Mouse (Mus musculus) stomach, embryonic 14.5 days (tissue): ENCODE results near the gene Phldb1. TPM values are rescaled to one million over a fixed set of nuclear protein-coding genes. Genes with fewer than 3 reads are reported as not detected.
A peak's percentile ranks its signal among the peaks of the same experiment; 100 is the strongest.

Experiments used
- ATAC-seq: fragments of 200-750 bp; cut with Nextera tagmentation; 2 replicates; pipeline ENCODE4 v1.8.0; 2017; ENCODE audit warnings: low read depth, moderate TSS enrichment; ENCODE audit not compliant: insufficient number of reproducible peaks, insufficient read depth, low FRiP score
- H3K27ac ChIP-seq: fragments of 300-500 bp; sonication (generic); 2 replicates; pipeline ENCODE4 v1.5.1; 2014; ENCODE audit warnings: mild to moderate bottlenecking, low read length, moderate library complexity, mixed read lengths
- H3K27me3 ChIP-seq: fragments of 300-500 bp; sonication (generic); 2 replicates; pipeline ENCODE4 v1.6.1; 2014; ENCODE audit warnings: low read length, control low read depth, mixed read lengths; ENCODE audit not compliant: control insufficient read depth, insufficient read depth
- H3K36me3 ChIP-seq: fragments of 300-500 bp; sonication (generic); 2 replicates; pipeline ENCODE4 v1.6.1; 2014; ENCODE audit warnings: mild to moderate bottlenecking, control low read depth, low read length, moderate library complexity, mixed read lengths; ENCODE audit not compliant: control insufficient read depth, insufficient read depth
- H3K4me1 ChIP-seq: fragments of 300-500 bp; sonication (generic); 2 replicates; pipeline ENCODE4 v1.6.1; 2014; ENCODE audit warnings: low read length, control low read depth, mixed read lengths; ENCODE audit not compliant: control insufficient read depth, insufficient read depth
- H3K4me2 ChIP-seq: fragments of 300-500 bp; sonication (generic); replicated peaks from 2 replicates; pipeline ENCODE4 v1.6.1; 2014; ENCODE audit warnings: low read depth, low read length, control low read depth
- H3K4me3 ChIP-seq: fragments of 300-500 bp; sonication (generic); 2 replicates; pipeline ENCODE4 v1.5.1; 2014; ENCODE audit warnings: low read depth, low read length, control low read depth
- H3K9ac ChIP-seq: fragments of 300-500 bp; sonication (generic); replicated peaks from 2 replicates; pipeline ENCODE4 v1.6.1; 2014; ENCODE audit warnings: low read depth, mild to moderate bottlenecking, control low read depth, low read length, moderate library complexity, mixed read lengths
- H3K9me3 ChIP-seq: fragments of 300-500 bp; sonication (generic); 2 replicates; pipeline ENCODE4 v1.6.1; 2016; ENCODE audit warnings: low read depth, low read length, control low read depth; ENCODE audit not compliant: control insufficient read depth
- WGBS: fragments of 180-500 bp; shearing (Covaris S2); extraction: QIAGEN DNeasy Blood & Tissue Kit; methylation state at CpG from one replicate; pipeline ENCODE4 v1.1.7; 2014; 5-methylcytosine and 5-hydroxymethylcytosine counted together
- polyA plus RNA-seq: library from polyadenylated mRNA; unstranded; fragments of >200 nt; fragmentation: Nextera tagmentation; extraction: Ambion mirVana; gene quantifications from 2 replicates; pipeline ENCODE4 v1.2.1, GENCODE M21; 2014

Gene Phldb1
- polyA plus RNA-seq, 1 experiment from 2014 or later, result 26.7 TPM

GRCm38 (mm10) chr9:44672291-44672865 is 62.6 kb downstream of the Phldb1 start:
- Histone ChIP-seq H3K27ac (no peak overlapping the region), H3K27me3 (no peaks in the 10 kb centered on the region), H3K9me3 (no peaks in the 10 kb centered on the region), H3K9ac (no peak overlapping the region), H3K4me3 (no peak overlapping the region), H3K4me1 (no peaks in the 10 kb centered on the region), H3K36me3 (no peaks in the 10 kb centered on the region), H3K4me2 (no peak overlapping the region)
- 67% methylated on average over 2 of the region's 2 CpGs for WGBS
- ATAC-seq, result no peak

- Histone ChIP-seq H3K4me3 (no peak overlapping the region), H3K9me3 (no peaks in the 10 kb centered on the region), H3K27me3 (no peaks in the 10 kb centered on the region), H3K9ac (no peak overlapping the region), H3K4me2 (no peak overlapping the region), H3K36me3 (no peaks in the 10 kb centered on the region), H3K27ac (no peak overlapping the region), H3K4me1 (no peaks in the 10 kb centered on the region)
- WGBS, result 90% methylated on average over 5 of the region's 5 CpGs
- ATAC-seq, result no peak
Observed at GRCm38 (mm10) chr9:44671416-44671815, 63.6 kb downstream of the Phldb1 start.

- Histone ChIP-seq H3K36me3 (no peaks in the 10 kb centered on the region), H3K4me3 (no peak overlapping the region), H3K27me3 (no peaks in the 10 kb centered on the region), H3K9ac (no peak overlapping the region), H3K4me1 (no peaks in the 10 kb centered on the region), H3K9me3 (no peaks in the 10 kb centered on the region), H3K4me2 (no peak overlapping the region), H3K27ac (no peak overlapping the region)
- no peak for ATAC-seq
- WGBS, result 85% methylated on average over 6 of the region's 6 CpGs
Observed at GRCm38 (mm10) chr9:44663706-44664105, 71.3 kb downstream of the Phldb1 start.

- Histone ChIP-seq H3K9me3 (no peaks in the 10 kb centered on the region), H3K4me2 (peak overlapping the region; percentile 46), H3K9ac (no peak overlapping the region), H3K36me3 (no peaks in the 10 kb centered on the region), H3K27ac (no peak overlapping the region), H3K4me3 (peak overlapping the region; percentile 8; the same call in 1 of the 2 replicates), H3K4me1 (no peaks in the 10 kb centered on the region; the same call in 1 of the 2 replicates), H3K27me3 (no peaks in the 10 kb centered on the region)
- ATAC-seq, result peak; percentile 46; the same call in 1 of the 2 replicates
- WGBS, result 21% methylated on average over 26 of the region's 26 CpGs
Observed at GRCm38 (mm10) chr9:44655098-44656066, 79.6 kb downstream of the Phldb1 start.

- Histone ChIP-seq H3K27me3 (no peaks in the 10 kb centered on the region), H3K36me3 (no peaks in the 10 kb centered on the region), H3K27ac (no peak overlapping the region), H3K9ac (no peak overlapping the region), H3K9me3 (no peaks in the 10 kb centered on the region), H3K4me2 (no peak overlapping the region), H3K4me3 (no peak overlapping the region), H3K4me1 (no peaks in the 10 kb centered on the region; the same call in 1 of the 2 replicates)
- WGBS, result 61% methylated on average over 4 of the region's 4 CpGs
- ATAC-seq, result no peak
Observed at GRCm38 (mm10) chr9:44653896-44654295, 81.1 kb downstream of the Phldb1 start.

GRCm38 (mm10) chr9:44652027-44652426 is 83.0 kb downstream of the Phldb1 start:
- WGBS, result 11% methylated on average over 8 of the region's 8 CpGs
- H3K4me1 ChIP-seq, result no peaks in the 10 kb centered on the region; the same call in 1 of the 2 replicates
- no peaks in the 10 kb centered on the region for H3K9me3 ChIP-seq
- no peak overlapping the region for H3K27ac ChIP-seq
- ATAC-seq, result peak; percentile 77; the same call in 1 of the 2 replicates
- H3K9ac ChIP-seq, result no peak overlapping the region
- H3K4me2 ChIP-seq, result no peak overlapping the region
- no peak overlapping the region for H3K4me3 ChIP-seq
- no peaks in the 10 kb centered on the region for H3K36me3 ChIP-seq
- H3K27me3 ChIP-seq, result no peaks in the 10 kb centered on the region

- ATAC-seq, result no peak
- no peaks in the 10 kb centered on the region for H3K4me1 ChIP-seq
- 70% methylated on average over 7 of the region's 7 CpGs for WGBS
Observed at GRCm38 (mm10) chr9:44648881-44649281, 86.1 kb downstream of the Phldb1 start.

GRCm38 (mm10) chr9:44647656-44648055 is 87.3 kb downstream of the Phldb1 start:
- no peaks in the 10 kb centered on the region for H3K27me3 ChIP-seq
- 82% methylated on average over 4 of the region's 4 CpGs for WGBS
- ATAC-seq, result no peak
- H3K4me3 ChIP-seq, result no peak overlapping the region
- no peaks in the 10 kb centered on the region for H3K36me3 ChIP-seq
- no peak overlapping the region for H3K27ac ChIP-seq
- H3K4me2 ChIP-seq, result no peak overlapping the region
- no peak overlapping the region for H3K9ac ChIP-seq
- no peaks in the 10 kb centered on the region for H3K9me3 ChIP-seq
- H3K4me1 ChIP-seq, result no peaks in the 10 kb centered on the region

More at GRCm38 (mm10) chr9:44648881-44649281, 86.1 kb downstream of the Phldb1 start:
- no peaks in the 10 kb centered on the region for H3K9me3 ChIP-seq
- no peak overlapping the region for H3K4me2 ChIP-seq
- no peak overlapping the region for H3K9ac ChIP-seq
- no peak overlapping the region for H3K4me3 ChIP-seq
- H3K27me3 ChIP-seq, result no peaks in the 10 kb centered on the region
- H3K36me3 ChIP-seq, result no peaks in the 10 kb centered on the region
- H3K27ac ChIP-seq, result no peak overlapping the region
